Mouse (Mus musculus) limb, embryonic 10.5 days (tissue): ENCODE measurements around the gene Mt2. TPM values are rescaled to one million over a fixed set of nuclear protein-coding genes. Genes with fewer than 3 reads are reported as not detected.
"Not testable (repeated sequence)": the region's sequence is repeated elsewhere in the genome, so short reads cannot be mapped to it uniquely, and the experiment has no call there.

Source experiments
- DNase-seq: peaks from one replicate; pipeline ENCODE4 v3.0.0-alpha.2; 2017; ENCODE audit warnings: low spot score
- H3K27ac ChIP-seq: fragments of 300-500 bp; sonication (generic); 2 replicates; pipeline ENCODE4 v1.5.1; 2016; ENCODE audit warnings: mild to moderate bottlenecking
- H3K27me3 ChIP-seq: fragments of 300-500 bp; sonication (generic); 2 replicates; pipeline ENCODE4 v1.6.1; 2016; ENCODE audit warnings: low read depth, mild to moderate bottlenecking; ENCODE audit not compliant: poor library complexity, severe bottlenecking
- H3K36me3 ChIP-seq: fragments of 300-500 bp; sonication (generic); 2 replicates; pipeline ENCODE4 v1.6.1; 2016; ENCODE audit warnings: mild to moderate bottlenecking, moderate library complexity
- H3K4me1 ChIP-seq: fragments of 300-500 bp; sonication (generic); 2 replicates; pipeline ENCODE4 v1.6.1; 2016
- H3K4me3 ChIP-seq: fragments of 300-500 bp; sonication (generic); 2 replicates; pipeline ENCODE4 v1.5.1; 2016; ENCODE audit warnings: mild to moderate bottlenecking, moderate library complexity
- H3K9me3 ChIP-seq: fragments of 300-500 bp; sonication (generic); replicated peaks from 2 replicates; pipeline ENCODE4 v1.6.1; 2016; ENCODE audit warnings: mild to moderate bottlenecking
- WGBS: fragments of 180-500 bp; shearing (Covaris S2); methylation state at CpG from one replicate; pipeline ENCODE4 v1.1.7; 2016; 5-methylcytosine and 5-hydroxymethylcytosine counted together
- polyA plus RNA-seq: library from polyadenylated mRNA; unstranded; fragments of >200 nt; fragmentation: Nextera tagmentation; extraction: Ambion mirVana; gene quantifications from 2 replicates; pipeline ENCODE4 v1.2.1, GENCODE M21; 2016

The Mt2 gene
- 30.0 and 45.6 TPM in 2 replicates for polyA plus RNA-seq

GRCm38 (mm10) chr8:94172075-94172808 is at the start of gene Mt2:
Gene Mt2 (plus strand): TSS chr8:94172664.
- H3K27ac ChIP-seq: peak within 1 kb of the TSS; percentile 17; the same call in 1 of the 2 replicates

GRCm38 (mm10) chr8:94122711-94123468 is 49.6 kb upstream of the Mt2 start:
- Histone ChIP-seq H3K27ac (no peak overlapping the region), H3K9me3 (no peaks in the 10 kb centered on the region), H3K4me1 (peaks cover 21% of the 10 kb centered on the region), H3K36me3 (no peaks in the 10 kb centered on the region), H3K27me3 (no peaks in the 10 kb centered on the region), H3K4me3 (no peak overlapping the region)
- DNase-seq: no peak
- 31% methylated on average over 8 of the region's 8 CpGs for WGBS

More at GRCm38 (mm10) chr8:94172075-94172808, at the start of gene Mt2:
- no peaks in the 10 kb centered on the region for H3K36me3 ChIP-seq
- H3K4me1 ChIP-seq: peaks cover 24% of the 10 kb centered on the region
- H3K27me3 ChIP-seq: peaks cover 91% of the 10 kb centered on the region
- no peaks in the 10 kb centered on the region for H3K9me3 ChIP-seq
- 1% methylated on average over 56 of the region's 56 CpGs for WGBS
- peak; percentile 66 for DNase-seq
- H3K4me3 ChIP-seq: peak within 1 kb of the TSS; percentile 51

- peaks cover 10% of the 10 kb centered on the region for H3K4me1 ChIP-seq
- DNase-seq: no peak
- WGBS: 81% methylated on average over 6 of the region's 6 CpGs
- H3K9me3 ChIP-seq: no peaks in the 10 kb centered on the region
- no peaks in the 10 kb centered on the region for H3K36me3 ChIP-seq
- H3K27ac ChIP-seq: no peak overlapping the region
- no peak overlapping the region for H3K4me3 ChIP-seq
- H3K27me3 ChIP-seq: no peaks in the 10 kb centered on the region
These were observed 44.8 kb upstream of the Mt2 start for GRCm38 (mm10) chr8:94127711-94128110.

- Histone ChIP-seq H3K9me3 (no peaks in the 10 kb centered on the region), H3K4me1 (no peaks in the 10 kb centered on the region)
These were observed 43.2 kb upstream of the Mt2 start for GRCm38 (mm10) chr8:94129133-94129789.

GRCm38 (mm10) chr8:94130126-94130525 is 42.3 kb upstream of the Mt2 start:
- Histone ChIP-seq H3K9me3 (no peaks in the 10 kb centered on the region), H3K4me3 (no peak overlapping the region), H3K27me3 (no peaks in the 10 kb centered on the region), H3K27ac (no peak overlapping the region), H3K36me3 (no peaks in the 10 kb centered on the region), H3K4me1 (no peaks in the 10 kb centered on the region)
- no peak for DNase-seq
- 92% methylated on average over 4 of the region's 4 CpGs for WGBS

More at GRCm38 (mm10) chr8:94129133-94129789, 43.2 kb upstream of the Mt2 start:
- Histone ChIP-seq H3K27ac (no peak overlapping the region), H3K27me3 (no peaks in the 10 kb centered on the region), H3K36me3 (no peaks in the 10 kb centered on the region), H3K4me3 (no peak overlapping the region)
- WGBS: 90% methylated on average over 6 of the region's 6 CpGs
- DNase-seq: no peak

- Histone ChIP-seq H3K36me3 (no peaks in the 10 kb centered on the region), H3K4me1 (peaks cover 8% of the 10 kb centered on the region; the same call in 1 of the 2 replicates), H3K27me3 (no peaks in the 10 kb centered on the region), H3K27ac (no peak overlapping the region), H3K4me3 (no peak overlapping the region), H3K9me3 (no peaks in the 10 kb centered on the region)
- no peak for DNase-seq
- 79% methylated on average over 5 of the region's 5 CpGs for WGBS
These were observed 40.4 kb upstream of the Mt2 start for GRCm38 (mm10) chr8:94132096-94132495.

- not testable (repeated sequence) for H3K27me3 ChIP-seq
These were observed 37.9 kb upstream of the Mt2 start for GRCm38 (mm10) chr8:94134601-94135000.

GRCm38 (mm10) chr8:94135556-94135955 is 36.9 kb upstream of the Mt2 start:
- no peak for DNase-seq
- H3K36me3 ChIP-seq: no peaks in the 10 kb centered on the region
- H3K27me3 ChIP-seq: no peaks in the 10 kb centered on the region
- H3K4me1 ChIP-seq: peaks cover 8% of the 10 kb centered on the region; the same call in 1 of the 2 replicates
- 87% methylated on average over 6 of the region's 6 CpGs for WGBS
- no peak overlapping the region for H3K27ac ChIP-seq
- H3K4me3 ChIP-seq: no peak overlapping the region
- no peaks in the 10 kb centered on the region for H3K9me3 ChIP-seq

More at GRCm38 (mm10) chr8:94134601-94135000, 37.9 kb upstream of the Mt2 start:
- H3K9me3 ChIP-seq, DNase-seq, H3K27ac ChIP-seq, H3K36me3 ChIP-seq, H3K4me1 ChIP-seq, H3K4me3 ChIP-seq: not testable (repeated sequence)
- 66% methylated on average over 3 of the region's 3 CpGs for WGBS

GRCm38 (mm10) chr8:94136192-94136591 is 36.3 kb upstream of the Mt2 start:
- no peak overlapping the region for H3K4me3 ChIP-seq
- H3K36me3 ChIP-seq: no peaks in the 10 kb centered on the region
- no peak for DNase-seq
- H3K4me1 ChIP-seq: peaks cover 8% of the 10 kb centered on the region; the same call in 1 of the 2 replicates
- no peaks in the 10 kb centered on the region for H3K27me3 ChIP-seq
- no peaks in the 10 kb centered on the region for H3K9me3 ChIP-seq
- no peak overlapping the region for H3K27ac ChIP-seq
- WGBS: 90% methylated on average over 7 of the region's 7 CpGs

- no peak for DNase-seq
- 51% methylated on average over 6 of the region's 6 CpGs for WGBS
- H3K27me3 ChIP-seq: no peaks in the 10 kb centered on the region
- H3K4me3 ChIP-seq: no peak within 1 kb of the TSS
- H3K9me3 ChIP-seq: no peaks in the 10 kb centered on the region
- H3K4me1 ChIP-seq: peaks cover 8% of the 10 kb centered on the region; the same call in 1 of the 2 replicates
- no peaks in the 10 kb centered on the region for H3K36me3 ChIP-seq
- no peak within 1 kb of the TSS for H3K27ac ChIP-seq
These were observed 35.5 kb upstream of the Mt2 start, which contains the start of gene Mt4 for GRCm38 (mm10) chr8:94136933-94137332. Gene Mt4 (plus strand): TSS chr8:94137197.

GRCm38 (mm10) chr8:94140266-94140795 is 32.1 kb upstream of the Mt2 start:
- H3K4me1 ChIP-seq: peaks cover 8% of the 10 kb centered on the region; the same call in 1 of the 2 replicates
- WGBS: 83% methylated on average over 4 of the region's 4 CpGs
- H3K9me3 ChIP-seq: no peaks in the 10 kb centered on the region
- H3K27me3 ChIP-seq: no peaks in the 10 kb centered on the region
- no peak overlapping the region for H3K27ac ChIP-seq
- DNase-seq: no peak
- H3K36me3 ChIP-seq: no peaks in the 10 kb centered on the region
- no peak overlapping the region for H3K4me3 ChIP-seq

- no peaks in the 10 kb centered on the region for H3K9me3 ChIP-seq
- H3K36me3 ChIP-seq: no peaks in the 10 kb centered on the region
- peaks cover 11% of the 10 kb centered on the region for H3K4me1 ChIP-seq
- H3K27ac ChIP-seq: no peak overlapping the region
- peaks cover 31% of the 10 kb centered on the region for H3K27me3 ChIP-seq
- no peak for DNase-seq
- H3K4me3 ChIP-seq: no peak overlapping the region
- WGBS: 59% methylated on average over 5 of the region's 5 CpGs
These were observed 24.2 kb upstream of the Mt2 start for GRCm38 (mm10) chr8:94148236-94148635.
